Mouse (Mus musculus) liver, embryonic 16.5 days (tissue): Measurements from ENCODE around the gene Cdh13. TPM values are rescaled to one million over a fixed set of nuclear protein-coding genes. Genes with fewer than 3 reads are reported as not detected.

ENCODE experiments used
- ATAC-seq: fragments of 200-750 bp; cut with Nextera tagmentation; 2 replicates; pipeline ENCODE4 v1.8.0; 2017; ENCODE audit warnings: low read depth, mild to moderate bottlenecking, moderate number of reproducible peaks, moderate library complexity
- H3K27ac ChIP-seq: fragments of 300-500 bp; sonication (generic); 2 replicates; pipeline ENCODE4 v1.5.1; 2014; ENCODE audit warnings: mild to moderate bottlenecking, low read length
- H3K27me3 ChIP-seq: fragments of 300-500 bp; sonication (generic); 2 replicates; pipeline ENCODE4 v1.6.1; 2014; ENCODE audit warnings: low read depth, low read length, mixed read lengths; ENCODE audit not compliant: control insufficient read depth, insufficient read depth
- H3K36me3 ChIP-seq: fragments of 300-500 bp; sonication (generic); 2 replicates; pipeline ENCODE4 v1.6.1; 2014; ENCODE audit warnings: mild to moderate bottlenecking; ENCODE audit not compliant: control insufficient read depth, insufficient read depth
- H3K4me1 ChIP-seq: fragments of 300-500 bp; sonication (generic); 2 replicates; pipeline ENCODE4 v1.6.1; 2014; ENCODE audit warnings: low read depth, low read length, mixed read lengths; ENCODE audit not compliant: control insufficient read depth
- H3K4me2 ChIP-seq: fragments of 300-500 bp; sonication (generic); 2 replicates; pipeline ENCODE4 v1.6.1; 2014; ENCODE audit warnings: low read depth, low read length, mixed read lengths
- H3K4me3 ChIP-seq: fragments of 300-500 bp; sonication (generic); 2 replicates; pipeline ENCODE4 v1.5.1; 2014; ENCODE audit warnings: low read depth, mild to moderate bottlenecking, low read length
- H3K9ac ChIP-seq: fragments of 300-500 bp; sonication (generic); 2 replicates; pipeline ENCODE4 v1.6.1; 2014; ENCODE audit warnings: low read depth, low read length
- H3K9me3 ChIP-seq: fragments of 300-500 bp; sonication (generic); replicated peaks from 2 replicates; pipeline ENCODE4 v1.6.1; 2016; ENCODE audit warnings: low read length; ENCODE audit not compliant: control insufficient read depth
- WGBS: fragments of 180-500 bp; shearing (Covaris S2); extraction: QIAGEN DNeasy Blood & Tissue Kit; methylation state at CpG from one replicate; pipeline ENCODE4 v1.1.7; 2014; ENCODE audit not compliant: insufficient replicate concordance; 5-methylcytosine and 5-hydroxymethylcytosine counted together
- polyA plus RNA-seq: library from polyadenylated mRNA; unstranded; fragments of >200 nt; fragmentation: Nextera tagmentation; extraction: Ambion mirVana; gene quantifications from 2 replicates; pipeline ENCODE4 v1.2.1, GENCODE M21; 2015

Gene Cdh13
- polyA plus RNA-seq, 1 experiment from 2014 or later = 1.0 TPM

DNA sequence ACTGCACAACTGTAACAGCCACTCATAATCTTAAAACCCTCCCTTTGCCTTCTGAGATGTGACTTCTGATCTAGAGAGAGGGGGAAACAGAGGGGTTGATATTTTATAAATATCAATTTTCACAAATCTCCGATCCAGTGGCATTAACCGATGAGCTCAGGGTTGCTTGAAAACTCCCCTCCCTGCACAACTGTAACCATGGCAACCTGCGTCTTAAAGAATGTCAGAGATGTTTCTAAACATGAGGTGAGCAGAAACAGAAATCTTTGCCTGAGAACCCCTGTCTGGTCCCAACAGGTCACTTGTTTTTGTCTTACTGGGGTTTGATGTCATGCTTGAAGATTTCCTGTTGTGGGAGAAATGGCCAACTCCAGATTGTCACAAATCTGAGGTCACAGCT is 513.6 kb downstream of the Cdh13 start:
- H3K36me3 ChIP-seq = no peaks in the 10 kb centered on the region
- peaks cover 4% of the 10 kb centered on the region; the same call in 1 of the 2 replicates for H3K9me3 ChIP-seq
- H3K4me3 ChIP-seq = no peak overlapping the region
- no peaks in the 10 kb centered on the region for H3K4me1 ChIP-seq
- 65% methylated on average over 3 of the region's 3 CpGs for WGBS
- no peak overlapping the region for H3K4me2 ChIP-seq
- no peaks in the 10 kb centered on the region for H3K27me3 ChIP-seq
- H3K9ac ChIP-seq = no peak overlapping the region
- H3K27ac ChIP-seq = no peak overlapping the region
- ATAC-seq = no peak

DNA sequence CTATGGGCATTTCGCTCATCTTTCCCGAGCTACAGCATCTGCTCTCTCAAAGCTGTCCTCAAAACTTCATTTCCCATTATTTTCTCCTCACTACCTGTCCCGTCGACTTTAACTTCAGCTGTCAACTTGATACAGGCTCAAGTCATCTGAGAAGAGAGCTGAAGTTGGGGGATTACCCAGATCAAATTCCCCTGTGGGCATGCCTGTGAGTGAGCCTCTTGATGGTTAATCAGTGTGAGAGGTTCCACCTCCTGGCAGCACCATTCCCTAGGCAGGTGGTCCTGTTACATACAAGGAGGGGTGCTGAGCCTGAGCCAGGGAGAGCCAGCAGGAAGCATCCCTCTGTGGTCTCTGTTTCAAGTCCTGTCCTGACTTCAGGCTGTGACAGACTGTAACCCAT is 519.6 kb downstream of the Cdh13 start:
- no peaks in the 10 kb centered on the region for H3K36me3 ChIP-seq
- 50% methylated on average over 4 of the region's 4 CpGs for WGBS
- no peak overlapping the region for H3K27ac ChIP-seq
- H3K4me1 ChIP-seq = no peaks in the 10 kb centered on the region
- no peaks in the 10 kb centered on the region for H3K27me3 ChIP-seq
- no peak overlapping the region for H3K4me2 ChIP-seq
- no peak overlapping the region for H3K4me3 ChIP-seq
- ATAC-seq = no peak
- peaks cover 4% of the 10 kb centered on the region; the same call in 1 of the 2 replicates for H3K9me3 ChIP-seq
- no peak overlapping the region for H3K9ac ChIP-seq

DNA sequence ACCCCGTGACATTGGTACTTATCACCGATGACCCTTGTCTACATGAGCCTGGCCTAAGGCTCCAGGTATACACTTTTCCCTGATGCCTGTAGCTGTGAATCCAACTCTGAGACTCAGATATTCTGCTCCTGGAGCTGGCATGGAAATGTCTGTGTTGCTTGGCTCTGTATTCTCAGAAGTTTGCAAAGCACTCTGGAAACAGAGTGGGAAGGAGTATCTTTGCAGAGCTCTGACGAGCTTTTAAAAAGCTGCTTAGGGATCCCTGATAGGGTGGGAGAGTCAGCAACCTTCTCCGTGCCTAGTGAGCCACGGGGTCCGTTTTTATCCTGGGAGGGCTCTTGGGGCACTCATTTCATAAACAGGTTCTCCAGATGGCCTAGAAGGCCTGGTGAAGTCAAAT is 526.1 kb downstream of the Cdh13 start:
- Histone ChIP-seq H3K4me2 (no peak overlapping the region), H3K27me3 (no peaks in the 10 kb centered on the region), H3K9ac (no peak overlapping the region), H3K27ac (no peak overlapping the region), H3K9me3 (no peaks in the 10 kb centered on the region), H3K4me3 (no peak overlapping the region), H3K4me1 (no peaks in the 10 kb centered on the region), H3K36me3 (no peaks in the 10 kb centered on the region)
- 54% methylated on average over 6 of the region's 6 CpGs for WGBS
- no peak for ATAC-seq

DNA sequence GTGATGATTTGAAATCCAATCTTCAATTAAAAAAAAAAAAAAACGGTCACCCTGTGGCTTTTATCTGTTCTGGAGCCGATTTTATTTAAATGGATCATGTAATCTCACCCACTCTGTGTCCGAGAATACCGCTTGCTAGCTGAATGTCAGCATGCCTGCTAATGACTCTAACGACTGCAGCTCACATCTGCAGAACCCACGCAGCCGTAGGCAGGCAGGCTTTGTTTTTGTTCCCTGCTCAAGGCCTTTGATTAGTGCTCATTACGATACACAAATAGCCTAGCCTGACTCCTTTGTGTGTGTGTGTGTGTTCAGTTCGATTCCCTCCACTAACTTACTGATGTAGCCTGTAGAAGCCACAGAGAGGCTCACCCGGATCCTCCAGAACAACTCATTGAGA is 531.5 kb downstream of the Cdh13 start:
- WGBS = 62% methylated on average over 10 of the region's 10 CpGs
- ATAC-seq = no peak

DNA sequence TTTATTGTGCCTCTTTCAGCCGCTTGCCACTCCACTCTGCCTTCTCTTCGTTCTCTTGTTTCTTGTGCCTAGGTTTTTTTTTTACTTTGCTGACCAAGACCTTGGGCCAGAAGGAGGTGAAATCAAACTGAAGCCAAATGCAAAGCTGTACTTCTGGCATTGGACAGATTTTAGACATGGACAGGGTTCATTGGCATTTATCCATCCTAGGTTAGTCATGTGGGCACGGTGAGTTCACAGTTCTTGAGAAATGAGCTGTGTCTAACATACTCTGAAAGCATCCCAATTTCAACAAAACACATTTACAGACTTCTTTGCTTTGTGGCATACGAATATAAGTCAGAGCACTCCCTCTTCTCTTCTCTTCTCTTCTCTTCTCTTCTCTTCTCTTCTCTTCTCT is 543.2 kb downstream of the Cdh13 start:
- 61% methylated on average over 4 of the region's 4 CpGs for WGBS
- no peak overlapping the region for H3K4me2 ChIP-seq
- H3K27me3 ChIP-seq = no peaks in the 10 kb centered on the region

More for the DNA sequence above, 531.5 kb downstream of the Cdh13 start:
- no peak overlapping the region for H3K27ac ChIP-seq
- H3K4me1 ChIP-seq = no peaks in the 10 kb centered on the region
- no peak overlapping the region for H3K4me3 ChIP-seq
- H3K27me3 ChIP-seq = no peaks in the 10 kb centered on the region
- no peak overlapping the region for H3K4me2 ChIP-seq
- H3K36me3 ChIP-seq = no peaks in the 10 kb centered on the region
- H3K9me3 ChIP-seq = no peaks in the 10 kb centered on the region
- H3K9ac ChIP-seq = no peak overlapping the region

DNA sequence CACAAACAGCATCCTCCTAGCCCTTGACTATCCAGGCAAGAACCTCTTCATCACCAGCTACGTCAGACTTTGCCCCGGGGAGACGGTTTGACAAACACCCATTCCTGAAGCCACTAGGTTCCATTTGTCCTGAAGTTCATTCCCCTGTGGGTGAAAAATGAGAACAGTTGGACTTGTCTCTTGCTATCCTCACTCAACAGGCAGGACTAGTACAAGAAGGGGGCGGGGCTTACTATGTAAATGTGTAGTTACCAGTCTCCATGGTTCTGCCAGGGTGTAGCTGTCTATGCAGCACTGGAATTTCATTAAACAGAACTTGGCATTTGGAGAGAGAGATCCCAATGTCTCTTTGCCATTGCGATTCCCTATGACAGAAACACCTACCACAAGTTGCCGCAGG is 544.2 kb downstream of the Cdh13 start:
- Histone ChIP-seq H3K27me3 (no peaks in the 10 kb centered on the region), H3K36me3 (no peaks in the 10 kb centered on the region), H3K9ac (no peak overlapping the region), H3K27ac (no peak overlapping the region), H3K4me1 (no peaks in the 10 kb centered on the region), H3K4me3 (no peak overlapping the region), H3K9me3 (no peaks in the 10 kb centered on the region), H3K4me2 (no peak overlapping the region)
- no peak for ATAC-seq
- WGBS = 74% methylated on average over 6 of the region's 6 CpGs

More for the DNA sequence above, 543.2 kb downstream of the Cdh13 start:
- Histone ChIP-seq H3K9me3 (no peaks in the 10 kb centered on the region), H3K27ac (no peak overlapping the region), H3K36me3 (no peaks in the 10 kb centered on the region), H3K4me1 (no peaks in the 10 kb centered on the region), H3K4me3 (no peak overlapping the region), H3K9ac (no peak overlapping the region)
- no peak for ATAC-seq

DNA sequence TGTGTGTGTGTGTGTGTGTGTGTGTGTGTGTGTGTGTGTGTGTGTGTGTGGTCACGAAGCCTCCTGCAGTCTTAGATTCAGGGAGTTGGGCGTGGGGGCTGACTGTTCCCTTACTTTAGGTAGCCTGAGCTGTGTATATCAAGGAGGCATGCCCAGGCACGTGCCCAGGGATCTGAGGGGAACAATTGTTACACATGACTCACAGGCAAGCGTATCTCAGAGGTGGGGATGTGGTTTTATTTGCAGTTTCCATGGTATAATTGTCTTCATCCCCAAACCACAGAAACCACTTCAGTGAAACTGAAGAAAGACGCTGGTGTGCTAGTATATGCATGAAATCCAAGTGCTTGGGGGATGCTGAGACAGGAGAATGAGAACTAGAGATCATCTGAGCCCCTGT is 546.8 kb downstream of the Cdh13 start:
- ATAC-seq = no peak
- H3K4me1 ChIP-seq = no peaks in the 10 kb centered on the region
- no peak overlapping the region for H3K4me3 ChIP-seq
- no peaks in the 10 kb centered on the region for H3K27me3 ChIP-seq
- H3K36me3 ChIP-seq = no peaks in the 10 kb centered on the region
- no peak overlapping the region for H3K27ac ChIP-seq
- 18% methylated on average over 5 of the region's 5 CpGs for WGBS
- no peak overlapping the region for H3K4me2 ChIP-seq
- H3K9ac ChIP-seq = no peak overlapping the region
- H3K9me3 ChIP-seq = no peaks in the 10 kb centered on the region

DNA sequence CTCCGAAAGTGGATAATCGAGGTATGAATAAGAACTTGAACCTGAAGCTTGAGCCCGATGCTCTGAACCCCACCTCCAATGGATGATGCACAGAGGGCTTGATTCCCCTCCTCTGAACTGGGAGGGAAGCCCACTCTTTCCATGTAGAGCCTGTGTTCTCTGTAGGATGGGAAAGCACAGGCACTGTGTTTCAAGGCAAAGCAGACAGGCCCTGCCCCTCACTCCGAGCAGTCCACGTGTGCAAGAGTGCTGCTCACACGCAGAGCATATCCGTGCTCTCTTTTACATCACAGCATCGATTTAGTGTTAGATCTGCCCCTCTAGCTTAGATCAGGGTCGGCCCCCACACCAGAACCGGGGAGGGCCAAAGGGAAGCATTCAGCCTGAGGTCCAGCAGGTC is 547.5 kb downstream of the Cdh13 start:
- no peak for ATAC-seq
- WGBS = 68% methylated on average over 10 of the region's 10 CpGs
- Histone ChIP-seq H3K36me3 (no peaks in the 10 kb centered on the region), H3K4me3 (no peak overlapping the region), H3K9ac (no peak overlapping the region), H3K27me3 (no peaks in the 10 kb centered on the region), H3K9me3 (no peaks in the 10 kb centered on the region), H3K27ac (no peak overlapping the region), H3K4me2 (no peak overlapping the region), H3K4me1 (no peaks in the 10 kb centered on the region)

DNA sequence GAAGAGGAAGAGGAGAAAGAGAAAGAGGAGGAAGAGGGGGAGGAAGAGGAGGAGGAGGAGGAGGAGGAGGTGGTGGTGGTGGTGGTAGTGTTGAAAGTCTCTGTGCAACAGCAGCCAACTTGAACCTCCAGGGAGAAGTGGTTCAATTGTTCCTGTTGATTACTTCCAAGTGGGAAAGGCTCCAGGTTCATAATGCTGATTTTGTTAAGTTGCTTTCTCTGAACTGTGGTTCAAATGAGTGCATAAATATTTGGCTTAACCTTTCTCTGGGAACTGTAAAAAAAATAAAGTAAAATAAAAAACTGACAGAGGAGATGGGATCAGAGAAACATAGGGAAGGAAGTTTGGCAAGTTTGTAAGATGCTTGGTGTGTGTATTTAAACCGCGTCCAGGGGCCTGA is 555.3 kb downstream of the Cdh13 start:
- Histone ChIP-seq H3K9me3 (no peaks in the 10 kb centered on the region; the same call in none of the 2 replicates), H3K27me3 (no peaks in the 10 kb centered on the region)

DNA sequence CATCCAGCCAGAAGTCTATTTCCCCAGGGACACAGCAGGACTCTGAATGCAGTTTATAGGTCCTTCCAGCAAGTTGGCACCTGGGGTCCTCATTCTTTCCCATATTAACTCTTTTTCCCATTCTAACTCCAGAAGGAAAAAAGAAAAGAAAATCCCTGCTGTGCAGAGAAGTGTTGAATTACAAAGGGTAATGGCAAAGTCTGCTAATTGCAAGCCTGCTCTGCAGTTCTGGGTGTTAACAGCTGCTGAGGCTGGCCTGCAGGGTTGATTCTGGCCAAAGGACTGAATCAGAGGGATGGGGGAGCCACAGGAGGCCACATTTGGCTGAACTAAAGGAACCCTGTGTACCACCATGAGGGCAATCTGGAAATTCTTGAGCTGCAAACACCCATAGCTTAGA is 562.2 kb downstream of the Cdh13 start:
- Histone ChIP-seq H3K36me3 (no peaks in the 10 kb centered on the region), H3K4me3 (no peak overlapping the region), H3K4me2 (no peak overlapping the region), H3K4me1 (no peaks in the 10 kb centered on the region), H3K9ac (no peak overlapping the region), H3K27me3 (no peaks in the 10 kb centered on the region), H3K9me3 (no peaks in the 10 kb centered on the region; the same call in 1 of the 2 replicates), H3K27ac (no peak overlapping the region)
- ATAC-seq = no peak

More for the DNA sequence above, 555.3 kb downstream of the Cdh13 start:
- Histone ChIP-seq H3K4me3 (no peak overlapping the region), H3K36me3 (no peaks in the 10 kb centered on the region), H3K9ac (no peak overlapping the region), H3K4me2 (no peak overlapping the region), H3K4me1 (no peaks in the 10 kb centered on the region), H3K27ac (no peak overlapping the region)
- 73% methylated on average over 2 of the region's 2 CpGs for WGBS
- no peak for ATAC-seq
